Mouse (Mus musculus) G1E (cell line): Measurements from ENCODE around the gene Rapgef2. TPM values are rescaled to one million over a fixed set of nuclear protein-coding genes. Genes with fewer than 3 reads are reported as not detected.

Experiments
- ATAC-seq: 2 replicates; pipeline ENCODE4 v1.8.0; 2016; ENCODE audit warnings: mild to moderate bottlenecking; ENCODE audit not compliant: insufficient number of reproducible peaks, poor library complexity, low FRiP score, severe bottlenecking; ENCODE audit errors: extremely low read depth
- DNase-seq: peaks from one replicate; pipeline ENCODE4 v3.0.0; 2012; ENCODE audit warnings: low spot score
- H3K27me3 ChIP-seq: 2 replicates; pipeline ENCODE4 v1.6.1; 2012; ENCODE audit warnings: mild to moderate bottlenecking, low read length, inconsistent platforms; ENCODE audit not compliant: insufficient read depth
- H3K36me3 ChIP-seq: replicated peaks from 2 replicates; pipeline ENCODE3; 2012; ENCODE audit warnings: mild to moderate bottlenecking, inconsistent platforms
- H3K4me1 ChIP-seq: 2 replicates; pipeline ENCODE4 v1.6.1; 2012; ENCODE audit warnings: low read depth, low read length, inconsistent platforms, mixed read lengths; ENCODE audit not compliant: insufficient read depth
- H3K4me3 ChIP-seq: 2 replicates; pipeline ENCODE4 v1.5.1; 2012; ENCODE audit warnings: low read depth, mild to moderate bottlenecking, inconsistent platforms, low read length, moderate library complexity, mixed read lengths
- H3K9me3 ChIP-seq: replicated peaks from 2 replicates; pipeline ENCODE4 v1.6.1; 2012; ENCODE audit warnings: inconsistent platforms
- CTCF ChIP-seq: IDR thresholded peaks from 2 replicates; pipeline ENCODE4 v1.5.1; 2012; ENCODE audit warnings: low read depth, low read length, inconsistent platforms, mixed read lengths
- GATA1 ChIP-seq: IDR thresholded peaks from 2 replicates; pipeline ENCODE4 v1.6.1; 2012; ENCODE audit warnings: borderline replicate concordance, low read length, inconsistent platforms, mixed read lengths
- GATA2 ChIP-seq: IDR thresholded peaks from 2 replicates; pipeline ENCODE4 v1.6.1; 2012; ENCODE audit warnings: low read depth, low read length, inconsistent platforms, borderline replicate concordance
- POLR2AphosphoS5 ChIP-seq: IDR thresholded peaks from 2 replicates; pipeline ENCODE4 v1.6.1; 2012; ENCODE audit warnings: low read depth, low read length, inconsistent platforms; ENCODE audit not compliant: insufficient replicate concordance
- TAL1 ChIP-seq: conservative IDR thresholded peaks from 2 replicates; pipeline ENCODE4 v1.6.1; 2012; ENCODE audit warnings: low read depth, low read length, inconsistent platforms, mixed read lengths
- polyA plus RNA-seq: library from polyadenylated mRNA; stranded (reverse); fragments of >175 nt; gene quantifications from 2 replicates; pipeline ENCODE4 v1.2.3, GENCODE M21; 2012
- total RNA-seq, 2 experiments: library from RNA; stranded (forward) in 1 of 2; stranded (reverse) in 1 of 2; fragments of 200-1000 nt in 1 of 2; fragments of >200 nt in 1 of 2; fragmentation: Nextera tagmentation in 1 of 2; gene quantifications; 2 replicates each; pipeline ENCODE4 v1.2.3; 2014 to 2017

Rapgef2 gene
- total and polyA plus RNA-seq, 3 experiments = 2.9 to 22.1 (median 18.7) TPM

- Histone ChIP-seq H3K9me3 (no peaks in the 10 kb centered on the region), H3K4me1 (no peaks in the 10 kb centered on the region), H3K27me3 (no peaks in the 10 kb centered on the region), H3K4me3 (no peak overlapping the region), H3K36me3 (peaks cover 5% of the 10 kb centered on the region)
- TF ChIP-seq GATA1 (no peak), CTCF (no peak), POLR2AphosphoS5 (no peak), GATA2 (no peak)
- ATAC-seq (no peak), DNase-seq (no peak)
Observed at GRCm38 (mm10) chr3:79130991-79131390, 155.3 kb downstream of the Rapgef2 start.

- peaks cover 5% of the 10 kb centered on the region for H3K36me3 ChIP-seq
- H3K4me3 ChIP-seq = no peak overlapping the region
- ATAC-seq = no peak
- peaks cover 3% of the 10 kb centered on the region; the same call in 1 of the 2 replicates for H3K4me1 ChIP-seq
- TF ChIP-seq GATA1 (no peak), TAL1 (no peak), POLR2AphosphoS5 (no peak), GATA2 (no peak), CTCF (no peak)
- DNase-seq = no peak
- no peaks in the 10 kb centered on the region for H3K27me3 ChIP-seq
- no peaks in the 10 kb centered on the region for H3K9me3 ChIP-seq
Observed at GRCm38 (mm10) chr3:79129044-79129600, 157.2 kb downstream of the Rapgef2 start.

GRCm38 (mm10) chr3:79127797-79128196 lies 158.5 kb downstream of the Rapgef2 start:
- peaks cover 5% of the 10 kb centered on the region for H3K36me3 ChIP-seq
- H3K4me1 ChIP-seq = peaks cover 3% of the 10 kb centered on the region; the same call in 1 of the 2 replicates
- TF ChIP-seq GATA2 (no peak), CTCF (no peak), TAL1 (no peak), GATA1 (no peak), POLR2AphosphoS5 (no peak)
- H3K4me3 ChIP-seq = no peak overlapping the region
- DNase-seq (no peak), ATAC-seq (no peak)
- H3K27me3 ChIP-seq = no peaks in the 10 kb centered on the region
- no peaks in the 10 kb centered on the region for H3K9me3 ChIP-seq

GRCm38 (mm10) chr3:79126857-79127256 lies 159.5 kb downstream of the Rapgef2 start:
- DNase-seq = no peak
- Histone ChIP-seq H3K4me3 (no peak overlapping the region), H3K36me3 (peaks cover 2% of the 10 kb centered on the region), H3K4me1 (peaks cover 3% of the 10 kb centered on the region; the same call in 1 of the 2 replicates), H3K27me3 (no peaks in the 10 kb centered on the region), H3K9me3 (no peaks in the 10 kb centered on the region)
- no peak for TF ChIP-seq GATA1
- no peak for TF ChIP-seq TAL1
- no peak for TF ChIP-seq CTCF
- TF ChIP-seq GATA2 = no peak
- TF ChIP-seq POLR2AphosphoS5 = no peak
- no peak for ATAC-seq

GRCm38 (mm10) chr3:79121391-79121790 lies 164.9 kb downstream of the Rapgef2 start:
- Histone ChIP-seq H3K27me3 (no peaks in the 10 kb centered on the region), H3K9me3 (no peaks in the 10 kb centered on the region), H3K36me3 (no peaks in the 10 kb centered on the region), H3K4me3 (no peak overlapping the region), H3K4me1 (peaks cover 18% of the 10 kb centered on the region)
- DNase-seq (no peak), ATAC-seq (no peak)
- TF ChIP-seq CTCF (no peak), TAL1 (no peak), GATA2 (no peak), POLR2AphosphoS5 (no peak), GATA1 (no peak)

GRCm38 (mm10) chr3:79119983-79120382 lies 166.3 kb downstream of the Rapgef2 start:
- Histone ChIP-seq H3K27me3 (no peaks in the 10 kb centered on the region), H3K4me1 (peaks cover 17% of the 10 kb centered on the region), H3K9me3 (no peaks in the 10 kb centered on the region), H3K36me3 (no peaks in the 10 kb centered on the region), H3K4me3 (no peak overlapping the region)
- DNase-seq = no peak
- ATAC-seq = no peak
- TF ChIP-seq CTCF = no peak
- no peak for TF ChIP-seq POLR2AphosphoS5
- TF ChIP-seq GATA2 = no peak
- no peak for TF ChIP-seq TAL1
- no peak for TF ChIP-seq GATA1
